12 mouse cellular contexts compared by ENCODE assay signal in genomic region chr9:113970041-113970440, GRCm38 (mm10). TPM values are rescaled to one million over a fixed set of nuclear protein-coding genes. Genes with fewer than 3 reads are reported as not detected.
A peak's percentile ranks its signal among the peaks of the same experiment; 100 is the strongest.
DNase-seq lines count a peak whose midpoint lies in the region; ATAC-seq and TF ChIP-seq lines count a peak whose summit lies in the region.
"Had no signal": no experiment of that assay in that cellular context is flagged by ENCODE, and none has a peak within 500 bp of the region (broad histone marks: within the 10 kb centered on the region; RNA-seq: fewer than 3 reads in every experiment).

No protein-coding gene starts in this region.

- H3K36me3 ChIP-seq in hindbrain, embryonic 16.5 days (ENCODE audit: control insufficient read depth, insufficient read depth, low read length) = peaks cover 37% of the 10 kb centered on the region
- H3K36me3 ChIP-seq in hindbrain, embryonic 13.5 days = peaks cover 87% of the 10 kb centered on the region
- H3K36me3 ChIP-seq in liver, embryonic 13.5 days = peaks cover 89% of the 10 kb centered on the region
- H3K36me3 ChIP-seq in stomach, postnatal 0 days (ENCODE audit: control insufficient read depth, insufficient read depth, low read length) = peaks cover 13% of the 10 kb centered on the region; the same call in 1 of the 2 replicates

- no peaks in the 10 kb centered on the region for H3K9me3 ChIP-seq in hindbrain, embryonic 16.5 days (ENCODE audit: control insufficient read depth, low read length)
- H3K9me3 ChIP-seq in hindbrain, embryonic 13.5 days = no peaks in the 10 kb centered on the region
- no peaks in the 10 kb centered on the region for H3K9me3 ChIP-seq in liver, embryonic 13.5 days (replicated peaks)
- H3K9me3 ChIP-seq in stomach, postnatal 0 days (ENCODE audit: control insufficient read depth, low read length) = no peaks in the 10 kb centered on the region

- H3K4me1 ChIP-seq in hindbrain, embryonic 16.5 days (ENCODE audit: control insufficient read depth, insufficient read depth, low read depth, low read length) = no peaks in the 10 kb centered on the region
- no peaks in the 10 kb centered on the region for H3K4me1 ChIP-seq in hindbrain, embryonic 13.5 days (replicated peaks)
- H3K4me1 ChIP-seq in liver, embryonic 13.5 days (replicated peaks) = peaks cover 61% of the 10 kb centered on the region
- no peaks in the 10 kb centered on the region for H3K4me1 ChIP-seq in stomach, postnatal 0 days (replicated peaks; ENCODE audit: control insufficient read depth, insufficient read depth)

- DNase-seq in thymus, postnatal 4 days = peak; percentile 20
- no peak for DNase-seq in thymus, postnatal 10 days (ENCODE audit: low spot score in 2 of 2)
- peak; percentile 65 for DNase-seq in liver, embryonic 13.5 days
- no peak for DNase-seq in stomach, postnatal 0 days (ENCODE audit: low spot score)
- no peak for DNase-seq in ovary, adult 18-20 months (ENCODE audit: low spot score)
- no peak for DNase-seq in layer of hippocampus, adult 11-12 months (ENCODE audit: low spot score)
- DNase-seq: left cerebral cortex, postnatal 4 days; lung, postnatal 4 days; thymus, postnatal 36 days had no signal

- no peaks in the 10 kb centered on the region for H3K27me3 ChIP-seq in hindbrain, embryonic 16.5 days (replicated peaks; ENCODE audit: control insufficient read depth, insufficient read depth, low read length)
- H3K27me3 ChIP-seq in hindbrain, embryonic 13.5 days = no peaks in the 10 kb centered on the region
- no peaks in the 10 kb centered on the region for H3K27me3 ChIP-seq in liver, embryonic 13.5 days
- H3K27me3 ChIP-seq in stomach, postnatal 0 days (ENCODE audit: control insufficient read depth, insufficient read depth, low read length) = no peaks in the 10 kb centered on the region

- H3K27ac ChIP-seq in hindbrain, embryonic 16.5 days (ENCODE audit: low read depth, low read length) = no peak overlapping the region
- H3K27ac ChIP-seq in hindbrain, embryonic 13.5 days = no peak overlapping the region
- peak overlapping the region; percentile 98 for H3K27ac ChIP-seq in liver, embryonic 13.5 days
- H3K27ac ChIP-seq in stomach, postnatal 0 days (replicated peaks) = no peak overlapping the region

- H3K9ac ChIP-seq in hindbrain, embryonic 16.5 days (ENCODE audit: low read depth, low read length) = no peak overlapping the region
- no peak overlapping the region for H3K9ac ChIP-seq in hindbrain, embryonic 13.5 days
- peak overlapping the region; percentile 85 for H3K9ac ChIP-seq in liver, embryonic 13.5 days
- no peak overlapping the region for H3K9ac ChIP-seq in stomach, postnatal 0 days (ENCODE audit: low read length)

- peak; percentile 43; the same call in 1 of the 2 replicates for TF ChIP-seq CTCF in stomach, postnatal 0 days (IDR thresholded peaks at IDR 0.05; ENCODE audit: low read depth)

- ATAC-seq in hindbrain, embryonic 16.5 days = 0 out of 2 replicates have a peak, but pooled peaks have one; percentile 24
- no peak for ATAC-seq in hindbrain, embryonic 13.5 days (ENCODE audit: low FRiP score)
- peak; percentile 32 for ATAC-seq in liver, embryonic 13.5 days (ENCODE audit: low read depth)
- 0 out of 2 replicates have a peak, but pooled peaks have one; percentile 42 for ATAC-seq in stomach, postnatal 0 days (ENCODE audit: low FRiP score, low TSS enrichment)
- ATAC-seq: CD4-positive, CD25-positive, alpha-beta regulatory T cell, adult 4 months had no signal

- H3K4me3 ChIP-seq in hindbrain, embryonic 16.5 days (ENCODE audit: low read length) = no peak overlapping the region
- H3K4me3 ChIP-seq in hindbrain, embryonic 13.5 days = no peak overlapping the region
- H3K4me3 ChIP-seq in liver, embryonic 13.5 days (replicated peaks) = peak overlapping the region; percentile 68
- no peak overlapping the region for H3K4me3 ChIP-seq in stomach, postnatal 0 days (ENCODE audit: low read depth, low read length)

- H3K4me2 ChIP-seq in hindbrain, embryonic 16.5 days (ENCODE audit: low read length) = no peak overlapping the region
- no peak overlapping the region for H3K4me2 ChIP-seq in hindbrain, embryonic 13.5 days
- H3K4me2 ChIP-seq in liver, embryonic 13.5 days = peak overlapping the region; percentile 77
- no peak overlapping the region for H3K4me2 ChIP-seq in stomach, postnatal 0 days (replicated peaks; ENCODE audit: low read depth)

- no peak for TF ChIP-seq EP300 in stomach, postnatal 0 days (optimal IDR thresholded peaks at IDR 0.05)

- WGBS in hindbrain, embryonic 16.5 days = 94% methylated on average over 14 of the region's 14 CpGs
- 94% methylated on average over 14 of the region's 14 CpGs for WGBS in hindbrain, embryonic 13.5 days
- WGBS in liver, embryonic 13.5 days (ENCODE audit: insufficient replicate concordance) = 53% methylated on average over 14 of the region's 14 CpGs
- WGBS in stomach, postnatal 0 days = 90% methylated on average over 14 of the region's 14 CpGs

RNA-seq across cellular contexts. Expression of gene Ubp1, which starts 39.3 kb away (rescaled TPM):
- polyA plus RNA-seq in hindbrain, embryonic 16.5 days (2015; fragmentation: Nextera tagmentation; extraction: Ambion mirVana) = 21.3 and 26.8 TPM in 2 replicates
- polyA plus RNA-seq in hindbrain, embryonic 13.5 days (2015; fragmentation: Nextera tagmentation; extraction: Ambion mirVana) = 31.5 and 32.5 TPM in 2 replicates
- polyA plus RNA-seq in liver, embryonic 13.5 days (2015; fragmentation: Nextera tagmentation; extraction: Ambion mirVana) = 48.4 and 52.8 TPM in 2 replicates
- polyA plus RNA-seq in stomach, postnatal 0 days (2015; fragmentation: Nextera tagmentation; extraction: Ambion mirVana) = 14.4 and 16.5 TPM in 2 replicates

Comparison
In these comparisons a context has a peak if more than half of its experiments do, and no peak if none do; other contexts are left out.
1. DNase-seq: peak in thymus, postnatal 4 days (single experiment) and liver, embryonic 13.5 days (single experiment); none in thymus, postnatal 10 days (0 of 2), stomach, postnatal 0 days (single experiment), ovary, adult 18-20 months (single experiment) and layer of hippocampus, adult 11-12 months (single experiment).